Mouse (Mus musculus) gastrocnemius, adult 18-20 months (tissue): ENCODE data around the gene Acap1. TPM values are rescaled to one million over a fixed set of nuclear protein-coding genes. Genes with fewer than 3 reads are reported as not detected.
"Not testable (repeated sequence)": the region's sequence is repeated elsewhere in the genome, so short reads cannot be mapped to it uniquely, and the experiment has no call there.

Experiments
- DNase-seq: peaks from one replicate; pipeline ENCODE4 v3.0.0; 2021; ENCODE audit warnings: low spot score
- total RNA-seq, 2 experiments: library from RNA; stranded (reverse); gene quantifications; 2 replicates each; pipeline ENCODE4 v1.2.3; 2021

The Acap1 gene
- total RNA-seq, 2 experiments from 2014 or later: 0.21 to 0.30 TPM

GRCm38 (mm10) chr11:69921114-69922011, 26.0 kb upstream of the Acap1 start, which contains the start of gene Eif5a:
Eif5a (minus strand) TSS chr11:69921958.
- peak; percentile 100 for DNase-seq

- DNase-seq: no peak
These were observed 25.1 kb upstream of the Acap1 start for GRCm38 (mm10) chr11:69920266-69921031.

GRCm38 (mm10) chr11:69919661-69920265, 24.4 kb upstream of the Acap1 start:
- DNase-seq: peak; percentile 91

GRCm38 (mm10) chr11:69919053-69919452, 23.7 kb upstream of the Acap1 start:
- no peak for DNase-seq

GRCm38 (mm10) chr11:69918118-69918517, 22.8 kb upstream of the Acap1 start:
- no peak for DNase-seq

GRCm38 (mm10) chr11:69917379-69917948, 22.1 kb upstream of the Acap1 start:
- DNase-seq: no peak

GRCm38 (mm10) chr11:69916652-69917378, 21.5 kb upstream of the Acap1 start:
- DNase-seq: not testable (repeated sequence)

- DNase-seq: no peak
These were observed 20.6 kb upstream of the Acap1 start for GRCm38 (mm10) chr11:69915667-69916627.

- DNase-seq: no peak
These were observed 19.6 kb upstream of the Acap1 start for GRCm38 (mm10) chr11:69914917-69915430.

- DNase-seq: no peak
These were observed 19.0 kb upstream of the Acap1 start for GRCm38 (mm10) chr11:69914372-69914764.

GRCm38 (mm10) chr11:69913554-69914371, 18.4 kb upstream of the Acap1 start, which contains the start of gene Gps2:
Gps2 (plus strand) TSS chr11:69913888.
- peak; percentile 94 for DNase-seq

GRCm38 (mm10) chr11:69912716-69913530, 17.6 kb upstream of the Acap1 start:
- DNase-seq: no peak

GRCm38 (mm10) chr11:69911701-69912100, 16.4 kb upstream of the Acap1 start:
- no peak for DNase-seq

GRCm38 (mm10) chr11:69910781-69911560, 15.6 kb upstream of the Acap1 start:
- no peak for DNase-seq

GRCm38 (mm10) chr11:69910177-69910576, 14.8 kb upstream of the Acap1 start:
- no peak for DNase-seq

- no peak for DNase-seq
These were observed 13.8 kb upstream of the Acap1 start for GRCm38 (mm10) chr11:69909174-69909573.

GRCm38 (mm10) chr11:69908645-69909044, 13.3 kb upstream of the Acap1 start:
- DNase-seq: no peak
